Mouse (Mus musculus) MEL (cell line): Measurements from ENCODE around the gene Trmt2a. TPM values are rescaled to one million over a fixed set of nuclear protein-coding genes. Genes with fewer than 3 reads are reported as not detected.

ENCODE experiments used
- DNase-seq: peaks from one replicate; pipeline ENCODE4 v3.0.0; 2011; ENCODE audit warnings: low read depth, low spot score
- H3K27ac ChIP-seq: 2 replicates; pipeline ENCODE4 v1.5.1; 2012; ENCODE audit warnings: low read depth, mild to moderate bottlenecking, control low read depth, low read length, moderate library complexity; ENCODE audit not compliant: control insufficient read depth
- H3K27me3 ChIP-seq, 2 experiments: fragments of 150-350 bp in 1 of 2; sonication (generic) in 1 of 2; 2 replicates each; pipeline ENCODE4 v1.6.1; 2012; ENCODE audit warnings: low read length in 2 of 2, mild to moderate bottlenecking in 2 of 2, improper control_type of control experiment in 1 of 2, moderate library complexity in 1 of 2; ENCODE audit not compliant: insufficient read depth in 2 of 2, control insufficient read depth in 1 of 2
- H3K36me3 ChIP-seq, 2 experiments: 2 replicates each; pipeline ENCODE4 v1.6.1; 2012 to 2014; ENCODE audit warnings: low read length in 2 of 2, improper control_type of control experiment in 1 of 2, inconsistent platforms in 1 of 2, mild to moderate bottlenecking in 1 of 2; ENCODE audit not compliant: insufficient read depth in 2 of 2, control insufficient read depth in 1 of 2
- H3K4me1 ChIP-seq, 2 experiments: fragments of 150-350 bp in 1 of 2; sonication (generic) in 1 of 2; 2 replicates each; pipeline ENCODE4 v1.6.1; 2012; ENCODE audit warnings: low read length in 2 of 2, improper control_type of control experiment in 1 of 2, mild to moderate bottlenecking in 1 of 2; ENCODE audit not compliant: insufficient read depth in 2 of 2, control insufficient read depth in 1 of 2
- H3K4me3 ChIP-seq, 2 experiments: fragments of 150-350 bp in 1 of 2; sonication (generic) in 1 of 2; 2 replicates each; pipeline ENCODE4 v1.5.1; 2012; ENCODE audit warnings: low read depth in 2 of 2, low read length in 2 of 2, mild to moderate bottlenecking in 2 of 2, moderate library complexity in 2 of 2, control low read depth in 1 of 2, improper control_type of control experiment in 1 of 2; ENCODE audit not compliant: control insufficient read depth in 1 of 2, insufficient read depth in 1 of 2
- H3K79me2 ChIP-seq: 2 replicates; pipeline ENCODE4 v1.6.1; 2012; ENCODE audit warnings: mild to moderate bottlenecking, low read length, moderate library complexity; ENCODE audit not compliant: control insufficient read depth, poor library complexity, insufficient read depth
- H3K9ac ChIP-seq: 2 replicates; pipeline ENCODE4 v1.6.1; 2012; ENCODE audit warnings: low read depth, mild to moderate bottlenecking, control low read depth, low read length, moderate library complexity; ENCODE audit not compliant: control insufficient read depth, poor library complexity, severe bottlenecking
- H3K9me3 ChIP-seq: fragments of 150-350 bp; sonication (generic); replicated peaks from 2 replicates; pipeline ENCODE4 v1.6.1; 2012; ENCODE audit warnings: mild to moderate bottlenecking, low read length, improper control_type of control experiment, moderate library complexity; ENCODE audit not compliant: insufficient read depth
- CTCF ChIP-seq, 3 experiments: IDR thresholded peaks in 2 of 3; conservative IDR thresholded peaks in 1 of 3; 2 replicates each; pipeline ENCODE4 v1.5.1; 2011 to 2012; ENCODE audit warnings: low read length in 3 of 3, low read depth in 2 of 3, mild to moderate bottlenecking in 2 of 3, improper control_type of control experiment in 1 of 3, inconsistent platforms in 1 of 3, mixed read lengths in 1 of 3, moderate library complexity in 1 of 3; ENCODE audit not compliant: control insufficient read depth in 1 of 3, insufficient read depth in 1 of 3, poor library complexity in 1 of 3, severe bottlenecking in 1 of 3
- E2F4 ChIP-seq: IDR thresholded peaks from 2 replicates; pipeline ENCODE4 v1.6.1; 2011; ENCODE audit warnings: low read depth, low read length, improper control_type of control experiment, borderline replicate concordance
- ELF1 ChIP-seq: IDR thresholded peaks from 2 replicates; pipeline ENCODE4 v1.6.1; 2014; ENCODE audit warnings: low read depth, mild to moderate bottlenecking, inconsistent platforms, low read length, improper control_type of control experiment, moderate library complexity
- ETS1 ChIP-seq: IDR thresholded peaks from 2 replicates; pipeline ENCODE4 v1.6.1; 2012; ENCODE audit warnings: low read depth, mild to moderate bottlenecking, inconsistent platforms, low read length, improper control_type of control experiment, moderate library complexity
- HCFC1 ChIP-seq: IDR thresholded peaks from 2 replicates; pipeline ENCODE4 v1.6.1; 2012; ENCODE audit warnings: low read depth, mild to moderate bottlenecking, inconsistent platforms, low read length, improper control_type of control experiment, moderate library complexity
- JUND ChIP-seq: IDR thresholded peaks from 2 replicates; pipeline ENCODE4 v1.6.1; 2011; ENCODE audit warnings: low read depth, mild to moderate bottlenecking, improper control_type of control experiment, low read length
- MAFK ChIP-seq: IDR thresholded peaks from 2 replicates; pipeline ENCODE4 v1.6.1; 2011; ENCODE audit warnings: low read depth, mild to moderate bottlenecking, low read length, improper control_type of control experiment, borderline replicate concordance
- MAX ChIP-seq: IDR thresholded peaks from 2 replicates; pipeline ENCODE4 v1.6.1; 2011; ENCODE audit warnings: low read length, improper control_type of control experiment
- MEF2A ChIP-seq: IDR thresholded peaks from 2 replicates; pipeline ENCODE4 v1.6.1; 2014; ENCODE audit warnings: low read depth, mild to moderate bottlenecking, inconsistent platforms, low read length, improper control_type of control experiment; ENCODE audit not compliant: poor library complexity, insufficient replicate concordance, severe bottlenecking; ENCODE audit errors: extremely low read depth
- MXI1 ChIP-seq: IDR thresholded peaks from 2 replicates; pipeline ENCODE4 v1.6.1; 2011; ENCODE audit warnings: mild to moderate bottlenecking, low read depth, low read length, improper control_type of control experiment
- MYC ChIP-seq: IDR thresholded peaks from 2 replicates; pipeline ENCODE4 v1.6.1; 2011; ENCODE audit warnings: low read depth, mild to moderate bottlenecking, low read length, improper control_type of control experiment, moderate library complexity
- POLR2AphosphoS5 ChIP-seq: IDR thresholded peaks from 2 replicates; pipeline ENCODE4 v1.6.1; 2012; ENCODE audit warnings: low read depth, borderline replicate concordance, mild to moderate bottlenecking, inconsistent platforms, low read length, moderate library complexity, mixed read lengths
- RCOR1 ChIP-seq: IDR thresholded peaks from 2 replicates; pipeline ENCODE4 v1.6.1; 2012; ENCODE audit warnings: low read depth, mild to moderate bottlenecking, inconsistent platforms, low read length, improper control_type of control experiment
- TAL1 ChIP-seq: IDR thresholded peaks from 2 replicates; pipeline ENCODE4 v1.6.1; 2012; ENCODE audit warnings: mild to moderate bottlenecking, inconsistent platforms, low read length, moderate library complexity, mixed read lengths
- UBTF ChIP-seq: IDR thresholded peaks from 2 replicates; pipeline ENCODE4 v1.6.1; 2012; ENCODE audit warnings: low read depth, mild to moderate bottlenecking, inconsistent platforms, low read length, improper control_type of control experiment, moderate library complexity, borderline replicate concordance; ENCODE audit not compliant: insufficient read depth
- ZKSCAN1 ChIP-seq: IDR thresholded peaks from 2 replicates; pipeline ENCODE4 v1.6.1; 2012; ENCODE audit warnings: low read depth, mild to moderate bottlenecking, inconsistent platforms, low read length, improper control_type of control experiment, moderate library complexity
- ZMIZ1 ChIP-seq: IDR thresholded peaks from 2 replicates; pipeline ENCODE4 v1.6.1; 2012; ENCODE audit warnings: low read depth, mild to moderate bottlenecking, inconsistent platforms, low read length, improper control_type of control experiment, moderate library complexity
- polyA plus RNA-seq, 2 experiments: library from polyadenylated mRNA; stranded (reverse) in 1 of 2; unstranded in 1 of 2; fragments of >175 nt in 1 of 2; fragments of >200 nt in 1 of 2; gene quantifications; 2 replicates each; pipeline versions ENCODE4 v1.2.1 to v1.2.4; 2012; ENCODE audit warnings: low replicate concordance in 2 of 2, low read depth in 1 of 2; ENCODE audit not compliant: insufficient read length in 2 of 2, insufficient read depth in 1 of 2, missing spikeins in 1 of 2
- total RNA-seq: library from RNA; depleted of rRNA; stranded (reverse); fragments of 300-350 nt; gene quantifications from 2 replicates; pipeline ENCODE4 v1.2.3, GENCODE M21; 2012

The Trmt2a gene
- total and polyA plus RNA-seq, 3 experiments, result 178 to 185 TPM; not detected in 1

GRCm38 (mm10) chr16:18233451-18233850 lies 15.0 kb upstream of the Trmt2a start:
- DNase-seq, result peak; percentile 26
- Histone ChIP-seq H3K4me1 (peaks cover 0 to 21% of the 10 kb centered on the region in 2 experiments; a peak in 3 of 4 replicates), H3K27me3 (no peaks in the 10 kb centered on the region), H3K36me3 (peaks cover 0 to 6% of the 10 kb centered on the region in 2 experiments; a peak in 2 of 4 replicates), H3K9me3 (no peaks in the 10 kb centered on the region), H3K4me3 (no peak overlapping the region), H3K27ac (no peak overlapping the region), H3K9ac (no peak overlapping the region), H3K79me2 (peaks cover 25% of the 10 kb centered on the region)
- TF ChIP-seq ZMIZ1 (no peak), ZKSCAN1 (no peak), MEF2A (no peak), ETS1 (no peak), MXI1 (no peak), TAL1 (no peak), MAFK (no peak), RCOR1 (no peak), JUND (no peak), HCFC1 (no peak), POLR2AphosphoS5 (no peak), ELF1 (no peak), E2F4 (no peak), UBTF (no peak), MYC (no peak)

GRCm38 (mm10) chr16:18233919-18234670 lies 14.4 kb upstream of the Trmt2a start:
- no peaks in the 10 kb centered on the region for H3K9me3 ChIP-seq
- H3K9ac ChIP-seq, result peak overlapping the region; percentile 74
- peaks cover 25% of the 10 kb centered on the region for H3K79me2 ChIP-seq
- peaks cover 0 to 6% of the 10 kb centered on the region in 2 experiments; a peak in 2 of 4 replicates for H3K36me3 ChIP-seq
- peaks cover 0 to 21% of the 10 kb centered on the region in 2 experiments; a peak in 3 of 4 replicates for H3K4me1 ChIP-seq
- H3K27ac ChIP-seq, result no peak overlapping the region
- no peak for DNase-seq
- peak overlapping the region; percentile 82 to 96 for H3K4me3 ChIP-seq
- no peaks in the 10 kb centered on the region for H3K27me3 ChIP-seq
- no peak for TF ChIP-seq CTCF (IDR thresholded peaks at IDR 0.05 in 2 of 3, conservative IDR thresholded peaks at IDR 0.05 in 1 of 3; ENCODE audit: control insufficient read depth in 1 of 3, insufficient read depth in 1 of 3, low read depth in 2 of 3, low read length in 3 of 3, poor library complexity in 1 of 3, severe bottlenecking in 1 of 3)
- TF ChIP-seq MAX, result 0 out of 2 replicates have a peak, but pooled peaks have one; percentile 1
